Mouse (Mus musculus) ES-Bruce4 (cell line): ENCODE results near the gene Psap. TPM values are rescaled to one million over a fixed set of nuclear protein-coding genes. Genes with fewer than 3 reads are reported as not detected.

ENCODE experiments used
- H3K27ac ChIP-seq: 2 replicates; pipeline ENCODE4 v1.5.1; 2012; ENCODE audit warnings: low read length, inconsistent platforms; ENCODE audit not compliant: insufficient read depth
- H3K27me3 ChIP-seq: 2 replicates; pipeline ENCODE4 v1.6.1; 2012; ENCODE audit warnings: mild to moderate bottlenecking, low read length, inconsistent platforms; ENCODE audit not compliant: control insufficient read depth, poor library complexity, insufficient read depth, severe bottlenecking
- H3K36me3 ChIP-seq: 2 replicates; pipeline ENCODE4 v1.6.1; 2012; ENCODE audit warnings: inconsistent platforms, mild to moderate bottlenecking, low read length, moderate library complexity; ENCODE audit not compliant: control insufficient read depth, poor library complexity, insufficient read depth, severe bottlenecking
- H3K4me1 ChIP-seq: one replicate; pipeline ENCODE4 v1.8.1; 2011; ENCODE audit warnings: low read length; ENCODE audit not compliant: control insufficient read depth, insufficient read depth
- H3K4me3 ChIP-seq: 2 replicates; pipeline ENCODE4 v1.5.1; 2011; ENCODE audit warnings: low read depth, mild to moderate bottlenecking, low read length
- H3K9ac ChIP-seq: 2 replicates; pipeline ENCODE4 v1.6.1; 2012; ENCODE audit warnings: low read depth, mild to moderate bottlenecking, inconsistent platforms; ENCODE audit not compliant: poor library complexity, severe bottlenecking
- H3K9me3 ChIP-seq: replicated peaks from 2 replicates; pipeline ENCODE4 v1.6.1; 2012; ENCODE audit warnings: mild to moderate bottlenecking, low read length, inconsistent platforms; ENCODE audit not compliant: control insufficient read depth, poor library complexity, insufficient read depth, severe bottlenecking
- CTCF ChIP-seq: IDR thresholded peaks from one replicate; pipeline ENCODE4 v1.8.1; 2011; ENCODE audit warnings: low read depth, low read length
- EP300 ChIP-seq: IDR thresholded peaks from 2 replicates; pipeline ENCODE4 v1.6.1; 2011; ENCODE audit warnings: low read depth, low read length; ENCODE audit not compliant: insufficient read depth
- POLR2A ChIP-seq: IDR thresholded peaks from one replicate; pipeline ENCODE4 v1.8.1; 2011; ENCODE audit warnings: low read length; ENCODE audit not compliant: insufficient read depth
- polyA plus RNA-seq: library from polyadenylated mRNA; stranded (reverse); fragments of >200 nt; gene quantifications from 2 replicates; pipeline ENCODE4 v1.2.4, GENCODE M21; 2011; ENCODE audit warnings: low read depth; ENCODE audit not compliant: missing spikeins, insufficient read depth, insufficient read length

The Psap gene
- polyA plus RNA-seq, 1 experiment = 218 TPM

GRCm38 (mm10) chr10:60284676-60285111 is 7.3 kb downstream of the Psap start:
- peaks cover 6% of the 10 kb centered on the region for H3K4me1 ChIP-seq
- H3K36me3 ChIP-seq = no peaks in the 10 kb centered on the region
- no peaks in the 10 kb centered on the region for H3K9me3 ChIP-seq
- no peak overlapping the region for H3K4me3 ChIP-seq
- TF ChIP-seq POLR2A = no peak
- no peak for TF ChIP-seq EP300
- no peak for TF ChIP-seq CTCF
- no peak overlapping the region for H3K27ac ChIP-seq
- no peak overlapping the region for H3K9ac ChIP-seq
- no peaks in the 10 kb centered on the region for H3K27me3 ChIP-seq

GRCm38 (mm10) chr10:60285183-60285582 is 7.8 kb downstream of the Psap start:
- H3K4me1 ChIP-seq = peaks cover 6% of the 10 kb centered on the region
- H3K27me3 ChIP-seq = no peaks in the 10 kb centered on the region
- no peak overlapping the region for H3K4me3 ChIP-seq
- no peak for TF ChIP-seq POLR2A
- TF ChIP-seq CTCF = no peak
- TF ChIP-seq EP300 = no peak
- H3K9ac ChIP-seq = no peak overlapping the region
- no peak overlapping the region for H3K27ac ChIP-seq
- no peaks in the 10 kb centered on the region for H3K9me3 ChIP-seq
- H3K36me3 ChIP-seq = no peaks in the 10 kb centered on the region

GRCm38 (mm10) chr10:60285676-60286372 is 8.4 kb downstream of the Psap start:
- no peak overlapping the region for H3K4me3 ChIP-seq
- peaks cover 5% of the 10 kb centered on the region for H3K4me1 ChIP-seq
- H3K9me3 ChIP-seq = no peaks in the 10 kb centered on the region
- TF ChIP-seq EP300 (no peak), POLR2A (no peak), CTCF (no peak)
- H3K27ac ChIP-seq = no peak overlapping the region
- H3K36me3 ChIP-seq = no peaks in the 10 kb centered on the region
- no peak overlapping the region for H3K9ac ChIP-seq
- no peaks in the 10 kb centered on the region for H3K27me3 ChIP-seq

GRCm38 (mm10) chr10:60286546-60286945 is 9.1 kb downstream of the Psap start:
- Histone ChIP-seq H3K4me3 (no peak overlapping the region), H3K36me3 (no peaks in the 10 kb centered on the region), H3K4me1 (peaks cover 3% of the 10 kb centered on the region), H3K27ac (no peak overlapping the region), H3K9ac (no peak overlapping the region), H3K27me3 (no peaks in the 10 kb centered on the region), H3K9me3 (no peaks in the 10 kb centered on the region)
- TF ChIP-seq POLR2A (no peak), EP300 (no peak), CTCF (no peak)

GRCm38 (mm10) chr10:60287161-60287560 is 9.7 kb downstream of the Psap start:
- Histone ChIP-seq H3K36me3 (no peaks in the 10 kb centered on the region), H3K4me3 (no peak overlapping the region), H3K9ac (no peak overlapping the region), H3K4me1 (peaks cover 2% of the 10 kb centered on the region), H3K27me3 (no peaks in the 10 kb centered on the region), H3K9me3 (no peaks in the 10 kb centered on the region), H3K27ac (no peak overlapping the region)
- TF ChIP-seq POLR2A = no peak
- TF ChIP-seq EP300 = no peak
- TF ChIP-seq CTCF = no peak

- H3K4me1 ChIP-seq = peaks cover 2% of the 10 kb centered on the region
These were observed 10.3 kb downstream of the Psap start for GRCm38 (mm10) chr10:60287726-60288125.

More at GRCm38 (mm10) chr10:60287726-60288125, 10.3 kb downstream of the Psap start:
- H3K9ac ChIP-seq = no peak overlapping the region
- no peaks in the 10 kb centered on the region for H3K9me3 ChIP-seq
- no peak overlapping the region for H3K27ac ChIP-seq
- H3K4me3 ChIP-seq = no peak overlapping the region
- no peaks in the 10 kb centered on the region for H3K27me3 ChIP-seq
- H3K36me3 ChIP-seq = peaks cover 2% of the 10 kb centered on the region; the same call in 1 of the 2 replicates
- TF ChIP-seq EP300 = no peak
- no peak for TF ChIP-seq POLR2A
- TF ChIP-seq CTCF = no peak
